Mouse (Mus musculus): ENCODE data around the gene Zdhhc18. TPM values are rescaled to one million over a fixed set of nuclear protein-coding genes. Genes with fewer than 3 reads are reported as not detected.

Gene Zdhhc18
- total and polyA plus RNA-seq, 3 experiments: 6.7 to 15.6 TPM; not detected in 1

GRCm38 (mm10) chr4:133599571-133600073 is 50.3 kb downstream of the Zdhhc18 start:
- TF ChIP-seq MAZ (IDR thresholded peaks at IDR 0.05; ENCODE audit: low read depth, low read length) (peak; percentile 83; the same call in 1 of the 2 replicates), ZKSCAN1 (IDR thresholded peaks at IDR 0.05; ENCODE audit: low read depth, low read length) (no peak), MXI1 (IDR thresholded peaks at IDR 0.05; ENCODE audit: low read depth, low read length) (0 out of 2 replicates have a peak, but pooled peaks have one; percentile 11), MAFK (IDR thresholded peaks at IDR 0.05; ENCODE audit: borderline replicate concordance, low read depth, low read length) (no peak), HCFC1 (IDR thresholded peaks at IDR 0.05; ENCODE audit: low read depth, low read length) (peak; percentile 72), TCF12 (IDR thresholded peaks at IDR 0.05; ENCODE audit: low read depth, low read length) (0 out of 2 replicates have a peak, but pooled peaks have one; percentile 4), POLR2A (IDR thresholded peaks at IDR 0.05; ENCODE audit: control insufficient read depth in 1 of 2, insufficient read depth in 1 of 2, low read depth in 1 of 2, low read length in 2 of 2, poor library complexity in 1 of 2) (peak in 1 of 2 experiments; percentile 70; a peak in 2 of 4 replicates), ZMIZ1 (IDR thresholded peaks at IDR 0.05; ENCODE audit: low read depth, low read length) (0 out of 2 replicates have a peak, but pooled peaks have one; percentile 16), NELFE (IDR thresholded peaks at IDR 0.05; ENCODE audit: low read depth, low read length) (peak; percentile 69), ETS1 (IDR thresholded peaks at IDR 0.05; ENCODE audit: low read depth, low read length) (no peak), USF2 (IDR thresholded peaks at IDR 0.05; ENCODE audit: borderline replicate concordance in 1 of 2, insufficient read depth in 1 of 2, low read depth in 1 of 2, low read length in 2 of 2) (no peak), NRF1 (IDR thresholded peaks at IDR 0.05; ENCODE audit: insufficient read depth, low read depth, low read length, poor library complexity, severe bottlenecking) (0 out of 2 replicates have a peak, but pooled peaks have one; percentile 27), CHD1 (IDR thresholded peaks at IDR 0.05; ENCODE audit: low read depth, low read length) (no peak), ELF1 (IDR thresholded peaks at IDR 0.05; ENCODE audit: low read depth, low read length) (peak; percentile 37; the same call in 1 of the 2 replicates)
- peak overlapping the region; percentile 63 to 78 for H3K4me3 ChIP-seq (ENCODE audit: control insufficient read depth in 1 of 2, insufficient read depth in 1 of 2, low read depth in 2 of 2, low read length in 2 of 2)
- peak overlapping the region; percentile 67 for H3K9ac ChIP-seq (ENCODE audit: control insufficient read depth, low read depth, low read length, poor library complexity, severe bottlenecking)
- H3K4me1 ChIP-seq (ENCODE audit: control insufficient read depth in 1 of 2, insufficient read depth in 2 of 2, low read length in 2 of 2): peaks cover 0 to 3% of the 10 kb centered on the region in 2 experiments; a peak in 1 of 4 replicates
- no peaks in the 10 kb centered on the region for H3K27me3 ChIP-seq (ENCODE audit: control insufficient read depth in 1 of 2, insufficient read depth in 2 of 2, low read length in 2 of 2)
- DNase-seq (ENCODE audit: low read depth, low spot score): peak; percentile 92
- H3K36me3 ChIP-seq (ENCODE audit: control insufficient read depth in 1 of 2, insufficient read depth in 2 of 2, low read length in 2 of 2): no peaks in the 10 kb centered on the region; a peak in 1 of 4 replicates
- H3K79me2 ChIP-seq (ENCODE audit: control insufficient read depth, insufficient read depth, low read length, poor library complexity): no peaks in the 10 kb centered on the region; the same call in 1 of the 2 replicates
- H3K9me3 ChIP-seq (replicated peaks; ENCODE audit: insufficient read depth, low read length): no peaks in the 10 kb centered on the region
- H3K27ac ChIP-seq (ENCODE audit: control insufficient read depth, low read depth, low read length): no peak overlapping the region

DNA sequence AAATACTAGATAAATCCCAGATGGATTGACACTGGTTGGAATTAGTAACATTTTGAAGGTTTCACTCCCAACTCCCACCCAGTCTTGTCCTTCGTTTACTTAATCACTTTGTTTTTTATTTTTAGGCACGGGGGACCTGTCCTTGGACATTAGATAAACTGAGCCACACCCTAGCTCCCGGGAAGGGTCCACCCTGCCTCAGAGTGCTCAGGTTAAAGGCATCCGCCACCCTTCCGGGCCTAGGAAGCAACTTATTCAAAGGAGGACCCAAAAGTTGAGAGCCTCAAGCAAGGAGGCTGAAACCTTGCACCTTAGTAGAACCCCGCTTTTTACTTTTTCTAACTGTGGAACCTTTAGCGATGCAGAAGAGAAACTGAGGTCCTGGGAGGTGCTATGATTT is 50.8 kb downstream of the Zdhhc18 start:
- TF ChIP-seq CHD1 (IDR thresholded peaks at IDR 0.05; ENCODE audit: low read depth, low read length) (no peak), SIN3A (IDR thresholded peaks at IDR 0.05; ENCODE audit: low read length) (no peak), EP300 (IDR thresholded peaks at IDR 0.05; ENCODE audit: low read depth in 1 of 2, low read length in 2 of 2) (no peak), ZMIZ1 (IDR thresholded peaks at IDR 0.05; ENCODE audit: low read depth, low read length) (no peak)
- Histone ChIP-seq H3K27ac (ENCODE audit: control insufficient read depth, low read depth, low read length) (no peak overlapping the region), H3K36me3 (ENCODE audit: control insufficient read depth in 1 of 2, insufficient read depth in 2 of 2, low read length in 2 of 2) (no peaks in the 10 kb centered on the region; a peak in 1 of 4 replicates), H3K27me3 (ENCODE audit: control insufficient read depth in 1 of 2, insufficient read depth in 2 of 2, low read length in 2 of 2) (no peaks in the 10 kb centered on the region), H3K9me3 (replicated peaks; ENCODE audit: insufficient read depth, low read length) (no peaks in the 10 kb centered on the region), H3K79me2 (ENCODE audit: control insufficient read depth, insufficient read depth, low read length, poor library complexity) (no peaks in the 10 kb centered on the region; the same call in 1 of the 2 replicates), H3K4me1 (ENCODE audit: control insufficient read depth in 1 of 2, insufficient read depth in 2 of 2, low read length in 2 of 2) (peaks cover 0 to 3% of the 10 kb centered on the region in 2 experiments; a peak in 1 of 4 replicates), H3K9ac (ENCODE audit: control insufficient read depth, low read depth, low read length, poor library complexity, severe bottlenecking) (peak overlapping the region; percentile 67), H3K4me3 (ENCODE audit: control insufficient read depth in 1 of 2, insufficient read depth in 1 of 2, low read depth in 2 of 2, low read length in 2 of 2) (peak overlapping the region; percentile 63 to 78)
- no peak for DNase-seq (ENCODE audit: low read depth, low spot score)
